Mouse (Mus musculus) bone marrow macrophage, adult 2 months (primary cell): ENCODE results near the gene Syt2.

Experiments used
- CTCF ChIP-seq: IDR thresholded peaks from 2 replicates; pipeline ENCODE4 v1.5.1; 2012; ENCODE audit warnings: low read depth, mild to moderate bottlenecking, low read length, moderate library complexity
- POLR2A ChIP-seq: IDR thresholded peaks from 2 replicates; pipeline ENCODE4 v1.6.1; 2012; ENCODE audit warnings: mild to moderate bottlenecking, low read depth, low read length, borderline replicate concordance

GRCm38 (mm10) chr1:134708801-134709385 lies 62.4 kb downstream of the Syt2 start:
- TF ChIP-seq CTCF (no peak), POLR2A (no peak)
